Comparison of ENCODE assay signal across 13 mouse cellular contexts in the genomic region with DNA sequence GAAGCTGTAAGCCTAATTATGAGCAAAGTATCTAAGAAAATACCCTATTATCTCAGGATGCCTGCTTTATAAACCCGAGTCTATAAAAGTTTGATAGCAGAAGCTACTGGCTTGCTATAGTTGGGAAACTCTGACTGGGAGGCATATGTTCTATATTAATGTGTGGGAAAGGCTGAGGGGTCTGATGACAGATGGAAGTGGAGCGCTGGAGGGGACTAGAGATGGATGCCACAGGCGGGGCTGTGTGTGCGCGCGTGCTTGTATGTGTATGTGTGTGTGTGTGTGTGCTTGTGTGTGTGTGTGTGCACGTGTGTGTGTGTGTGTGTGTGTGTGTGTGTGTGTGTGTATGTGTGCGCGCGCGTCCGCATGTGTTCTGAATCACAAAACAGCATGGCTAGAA.
DNase-seq lines count a peak whose midpoint lies in the region; ATAC-seq and TF ChIP-seq lines count a peak whose summit lies in the region.
"Had no signal": no experiment of that assay in that cellular context is flagged by ENCODE, and none has a peak within 500 bp of the region (broad histone marks: within the 10 kb centered on the region; RNA-seq: fewer than 3 reads in every experiment).

No protein-coding gene starts in this region.

- no peak for DNase-seq in heart, adult 9 months (ENCODE audit: low spot score in 2 of 2)
- peak; percentile 36 for DNase-seq in neural tube, embryonic 11.5 days (ENCODE audit: low spot score)
- DNase-seq in neural tube, embryonic 10.5 days (ENCODE audit: extremely low spot score, low spot score), result no peak
- DNase-seq in forelimb bud, embryonic 11.5 days (ENCODE audit: low read depth, low spot score), result peak; percentile 53
- DNase-seq in limb, embryonic 14.5 days (ENCODE audit: low spot score), result peak; percentile 47
- DNase-seq in gastrocnemius, adult 8-10 months (ENCODE audit: low spot score in 2 of 2), result no peak
- no peak for DNase-seq in layer of hippocampus, postnatal 36 days
- DNase-seq: cerebellum, adult 11-12 months; gastrocnemius, postnatal 25 days; thymus, postnatal 25 days had no signal

- peak overlapping the region; percentile 53 for H3K4me2 ChIP-seq in heart, embryonic 13.5 days
- H3K4me2 ChIP-seq in neural tube, embryonic 11.5 days (ENCODE audit: low read depth), result no peak overlapping the region
- no peak overlapping the region for H3K4me2 ChIP-seq in limb, embryonic 14.5 days (replicated peaks; ENCODE audit: low read depth, low read length, severe bottlenecking)
- H3K4me2 ChIP-seq: lung, embryonic 15.5 days had no signal

- no peaks in the 10 kb centered on the region for H3K27me3 ChIP-seq in heart, embryonic 13.5 days (replicated peaks)
- no peaks in the 10 kb centered on the region for H3K27me3 ChIP-seq in neural tube, embryonic 11.5 days (ENCODE audit: control insufficient read depth, insufficient read depth, low read length)
- H3K27me3 ChIP-seq in limb, embryonic 14.5 days (ENCODE audit: control insufficient read depth, insufficient read depth, low read length), result 0 out of 2 replicates have a peak, but pooled peaks cover 4% of the 10 kb centered on the region
- H3K27me3 ChIP-seq: lung, embryonic 15.5 days had no signal

- no peak overlapping the region for H3K9ac ChIP-seq in heart, embryonic 13.5 days
- no peak overlapping the region for H3K9ac ChIP-seq in neural tube, embryonic 11.5 days (ENCODE audit: low read length)
- H3K9ac ChIP-seq in limb, embryonic 14.5 days (ENCODE audit: low read depth, low read length, severe bottlenecking), result no peak overlapping the region
- H3K9ac ChIP-seq: lung, embryonic 15.5 days had no signal

- H3K4me3 ChIP-seq in heart, embryonic 13.5 days, result 0 out of 2 replicates have a peak overlapping the region, but pooled peaks have one; percentile 31
- H3K4me3 ChIP-seq in neural tube, embryonic 11.5 days (ENCODE audit: low read depth, low read length), result no peak overlapping the region
- no peak overlapping the region for H3K4me3 ChIP-seq in limb, embryonic 14.5 days (replicated peaks; ENCODE audit: low read length)
- H3K4me3 ChIP-seq: layer of hippocampus, adult 2 months; lung, embryonic 15.5 days had no signal

- no peak for TF ChIP-seq POLR2A in limb, embryonic 14.5 days (IDR thresholded peaks at IDR 0.05; ENCODE audit: borderline replicate concordance, extremely low read depth, insufficient read depth, insufficient read length)

- ATAC-seq in heart, embryonic 13.5 days (ENCODE audit: extremely low read depth, insufficient number of reproducible peaks, low FRiP score, low TSS enrichment), result no peak
- ATAC-seq in neural tube, embryonic 11.5 days (ENCODE audit: insufficient read depth, low FRiP score, low TSS enrichment), result no peak
- ATAC-seq in limb, embryonic 14.5 days (ENCODE audit: low FRiP score, low read depth), result no peak

- no peaks in the 10 kb centered on the region for H3K9me3 ChIP-seq in heart, embryonic 13.5 days
- no peaks in the 10 kb centered on the region for H3K9me3 ChIP-seq in neural tube, embryonic 11.5 days (ENCODE audit: control insufficient read depth, low read length)
- no peaks in the 10 kb centered on the region for H3K9me3 ChIP-seq in limb, embryonic 14.5 days (ENCODE audit: control insufficient read depth, low read length)
- H3K9me3 ChIP-seq: lung, embryonic 15.5 days had no signal

- no peaks in the 10 kb centered on the region for H3K36me3 ChIP-seq in heart, embryonic 13.5 days
- no peaks in the 10 kb centered on the region for H3K36me3 ChIP-seq in neural tube, embryonic 11.5 days (ENCODE audit: control insufficient read depth, insufficient read depth, low read length)
- H3K36me3 ChIP-seq in limb, embryonic 14.5 days (ENCODE audit: control insufficient read depth, insufficient read depth, low read length), result no peaks in the 10 kb centered on the region
- H3K36me3 ChIP-seq: lung, embryonic 15.5 days had no signal

- peak overlapping the region; percentile 54 for H3K27ac ChIP-seq in heart, embryonic 13.5 days (replicated peaks)
- H3K27ac ChIP-seq in neural tube, embryonic 11.5 days (ENCODE audit: low read depth, low read length), result no peak overlapping the region
- no peak overlapping the region for H3K27ac ChIP-seq in limb, embryonic 14.5 days (replicated peaks; ENCODE audit: low read depth, low read length)
- H3K27ac ChIP-seq: lung, embryonic 15.5 days had no signal

- peaks cover 51% of the 10 kb centered on the region for H3K4me1 ChIP-seq in heart, embryonic 13.5 days
- H3K4me1 ChIP-seq in neural tube, embryonic 11.5 days (ENCODE audit: control insufficient read depth, insufficient read depth, low read length), result no peaks in the 10 kb centered on the region
- H3K4me1 ChIP-seq in limb, embryonic 14.5 days (ENCODE audit: control insufficient read depth, insufficient read depth, low read length), result peaks cover 2% of the 10 kb centered on the region; the same call in 1 of the 2 replicates

- 67% methylated on average over 12 of the region's 12 CpGs for WGBS in heart, embryonic 13.5 days
- 75% methylated on average over 12 of the region's 12 CpGs for WGBS in neural tube, embryonic 11.5 days
- 61% methylated on average over 11 of the region's 12 CpGs for WGBS in limb, embryonic 14.5 days

Comparison
In these comparisons a context has a peak if more than half of its experiments do, and no peak if none do; other contexts are left out.
1. DNase-seq: peak in neural tube, embryonic 11.5 days (single experiment), forelimb bud, embryonic 11.5 days (single experiment) and limb, embryonic 14.5 days (single experiment); none in heart, adult 9 months (0 of 2), neural tube, embryonic 10.5 days (single experiment), gastrocnemius, adult 8-10 months (0 of 2) and layer of hippocampus, postnatal 36 days (0 of 2).